Mouse (Mus musculus) retina, embryonic 14.5 days (tissue): ENCODE measurements around the gene 1190005I06Rik.

Source experiments
- DNase-seq: peaks from one replicate; pipeline ENCODE4 v3.0.0-alpha.2; 2015; ENCODE audit warnings: low spot score

1190005I06Rik gene

GRCm38 (mm10) chr8:120620441-120620840 lies 27.0 kb downstream of the 1190005I06Rik start:
- no peak for DNase-seq

GRCm38 (mm10) chr8:120619235-120620180 lies 27.9 kb downstream of the 1190005I06Rik start:
- no peak for DNase-seq

- peak; percentile 94 for DNase-seq
These were observed 29.3 kb downstream of the 1190005I06Rik start for GRCm38 (mm10) chr8:120618110-120618509.

GRCm38 (mm10) chr8:120616663-120617626 lies 30.5 kb downstream of the 1190005I06Rik start:
- DNase-seq: peak; percentile 74

- no peak for DNase-seq
These were observed 32.9 kb downstream of the 1190005I06Rik start for GRCm38 (mm10) chr8:120614491-120614890.

- no peak for DNase-seq
These were observed 36.6 kb downstream of the 1190005I06Rik start for GRCm38 (mm10) chr8:120610824-120611223.

- peak; percentile 84 for DNase-seq
These were observed 39.5 kb downstream of the 1190005I06Rik start for GRCm38 (mm10) chr8:120607885-120608284.

- DNase-seq: no peak
These were observed 40.0 kb downstream of the 1190005I06Rik start for GRCm38 (mm10) chr8:120607460-120607859.

- DNase-seq: peak; percentile 71
These were observed 44.8 kb downstream of the 1190005I06Rik start for GRCm38 (mm10) chr8:120602672-120603071.

- DNase-seq: peak; percentile 72
These were observed 47.9 kb downstream of the 1190005I06Rik start for GRCm38 (mm10) chr8:120599504-120599903.

GRCm38 (mm10) chr8:120598579-120598978 lies 48.9 kb downstream of the 1190005I06Rik start:
- DNase-seq: no peak

- peak; percentile 88 for DNase-seq
These were observed 51.5 kb downstream of the 1190005I06Rik start for GRCm38 (mm10) chr8:120595963-120596362.

GRCm38 (mm10) chr8:120594571-120594970 lies 52.9 kb downstream of the 1190005I06Rik start:
- DNase-seq: no peak

- DNase-seq: no peak
These were observed 55.7 kb downstream of the 1190005I06Rik start for GRCm38 (mm10) chr8:120591587-120592292.

GRCm38 (mm10) chr8:120589921-120590320 lies 57.5 kb downstream of the 1190005I06Rik start:
- no peak for DNase-seq

GRCm38 (mm10) chr8:120588908-120589771 lies 58.3 kb downstream of the 1190005I06Rik start, which contains the start of gene Gins2:
Gene Gins2 (minus strand): TSS chr8:120589304.
- DNase-seq: peak; percentile 100

GRCm38 (mm10) chr8:120585521-120585920 lies 61.9 kb downstream of the 1190005I06Rik start:
- no peak for DNase-seq

- no peak for DNase-seq
These were observed 65.6 kb downstream of the 1190005I06Rik start for GRCm38 (mm10) chr8:120581811-120582210.

GRCm38 (mm10) chr8:120581329-120581728 lies 66.1 kb downstream of the 1190005I06Rik start:
- DNase-seq: no peak

GRCm38 (mm10) chr8:120580336-120581000 lies 67.0 kb downstream of the 1190005I06Rik start:
- no peak for DNase-seq
